Mouse (Mus musculus): ENCODE data around the gene Naa80. TPM values are rescaled to one million over a fixed set of nuclear protein-coding genes. Genes with fewer than 3 reads are reported as not detected.

The Naa80 gene
- polyA plus RNA-seq, 1 experiment: 46.3 TPM

- H3K4me1 ChIP-seq (ENCODE audit: control insufficient read depth, insufficient read depth, insufficient read length, low read length): peaks cover 45% of the 10 kb centered on the region
- WGBS: 67% methylated on average over 9 of the region's 9 CpGs
- H3K4me3 ChIP-seq (ENCODE audit: low read depth, low read length): no peak overlapping the region
- no peaks in the 10 kb centered on the region for H3K27me3 ChIP-seq (ENCODE audit: control insufficient read depth, insufficient read depth, low read length)
- peaks cover 22% of the 10 kb centered on the region for H3K36me3 ChIP-seq (ENCODE audit: control insufficient read depth, insufficient read depth, low read length)
- TF ChIP-seq CTCF (IDR thresholded peaks at IDR 0.05; ENCODE audit: extremely low read depth, insufficient read length, insufficient replicate concordance, low read depth, low read length): no peak
- TF ChIP-seq POLR2A (IDR thresholded peaks at IDR 0.05; ENCODE audit: low read depth, low read length): no peak
- H3K27ac ChIP-seq (ENCODE audit: insufficient read depth, low read depth, low read length): peak overlapping the region; percentile 45; the same call in 1 of the 2 replicates
Observed at GRCm38 (mm10) chr9:107599433-107599832, 20.7 kb downstream of the Naa80 start.

- no peak for TF ChIP-seq CTCF (IDR thresholded peaks at IDR 0.05; ENCODE audit: extremely low read depth, insufficient read length, insufficient replicate concordance, low read depth, low read length)
- no peak for TF ChIP-seq POLR2A (IDR thresholded peaks at IDR 0.05; ENCODE audit: low read depth, low read length)
- H3K27ac ChIP-seq (ENCODE audit: insufficient read depth, low read depth, low read length): peak overlapping the region; percentile 44; the same call in 1 of the 2 replicates
- H3K4me3 ChIP-seq (ENCODE audit: low read depth, low read length): peak overlapping the region; percentile 1; the same call in 1 of the 2 replicates
- H3K27me3 ChIP-seq (ENCODE audit: control insufficient read depth, insufficient read depth, low read length): no peaks in the 10 kb centered on the region
- peaks cover 22% of the 10 kb centered on the region for H3K36me3 ChIP-seq (ENCODE audit: control insufficient read depth, insufficient read depth, low read length)
- H3K4me1 ChIP-seq (ENCODE audit: control insufficient read depth, insufficient read depth, insufficient read length, low read length): peaks cover 45% of the 10 kb centered on the region
- 89% methylated on average over 14 of the region's 14 CpGs for WGBS
Observed at GRCm38 (mm10) chr9:107599842-107600241, 21.2 kb downstream of the Naa80 start.

GRCm38 (mm10) chr9:107600745-107601144 lies 22.1 kb downstream of the Naa80 start:
- Histone ChIP-seq H3K4me1 (ENCODE audit: control insufficient read depth, insufficient read depth, insufficient read length, low read length) (peaks cover 50% of the 10 kb centered on the region), H3K27me3 (ENCODE audit: control insufficient read depth, insufficient read depth, low read length) (no peaks in the 10 kb centered on the region), H3K36me3 (ENCODE audit: control insufficient read depth, insufficient read depth, low read length) (peaks cover 22% of the 10 kb centered on the region), H3K4me3 (ENCODE audit: low read depth, low read length) (peak overlapping the region; percentile 9), H3K27ac (ENCODE audit: insufficient read depth, low read depth, low read length) (peak overlapping the region; percentile 52; the same call in 1 of the 2 replicates)
- 66% methylated on average over 12 of the region's 12 CpGs for WGBS
- TF ChIP-seq CTCF (IDR thresholded peaks at IDR 0.05; ENCODE audit: extremely low read depth, insufficient read length, insufficient replicate concordance, low read depth, low read length) (peak; percentile 67; the same call in 1 of the 2 replicates), POLR2A (IDR thresholded peaks at IDR 0.05; ENCODE audit: low read depth, low read length) (no peak)

- peak overlapping the region; percentile 9 for H3K4me3 ChIP-seq (ENCODE audit: low read depth, low read length)
- peaks cover 22% of the 10 kb centered on the region for H3K36me3 ChIP-seq (ENCODE audit: control insufficient read depth, insufficient read depth, low read length)
- TF ChIP-seq CTCF (IDR thresholded peaks at IDR 0.05; ENCODE audit: extremely low read depth, insufficient read length, insufficient replicate concordance, low read depth, low read length): no peak
- no peak for TF ChIP-seq POLR2A (IDR thresholded peaks at IDR 0.05; ENCODE audit: low read depth, low read length)
- no peaks in the 10 kb centered on the region for H3K27me3 ChIP-seq (ENCODE audit: control insufficient read depth, insufficient read depth, low read length)
- peak overlapping the region; percentile 52; the same call in 1 of the 2 replicates for H3K27ac ChIP-seq (ENCODE audit: insufficient read depth, low read depth, low read length)
- peaks cover 50% of the 10 kb centered on the region for H3K4me1 ChIP-seq (ENCODE audit: control insufficient read depth, insufficient read depth, insufficient read length, low read length)
- 80% methylated on average over 11 of the region's 11 CpGs for WGBS
Observed at GRCm38 (mm10) chr9:107601275-107601674, 22.6 kb downstream of the Naa80 start.

GRCm38 (mm10) chr9:107602068-107602648 lies 23.5 kb downstream of the Naa80 start:
- Histone ChIP-seq H3K4me3 (ENCODE audit: low read depth, low read length) (no peak overlapping the region), H3K36me3 (ENCODE audit: control insufficient read depth, insufficient read depth, low read length) (peaks cover 22% of the 10 kb centered on the region), H3K27me3 (ENCODE audit: control insufficient read depth, insufficient read depth, low read length) (no peaks in the 10 kb centered on the region), H3K27ac (ENCODE audit: insufficient read depth, low read depth, low read length) (peak overlapping the region; percentile 15), H3K4me1 (ENCODE audit: control insufficient read depth, insufficient read depth, insufficient read length, low read length) (peaks cover 53% of the 10 kb centered on the region)
- peak; percentile 99 for TF ChIP-seq CTCF (IDR thresholded peaks at IDR 0.05; ENCODE audit: extremely low read depth, insufficient read length, insufficient replicate concordance, low read depth, low read length)
- no peak for TF ChIP-seq POLR2A (IDR thresholded peaks at IDR 0.05; ENCODE audit: low read depth, low read length)
- WGBS: 4% methylated on average over 10 of the region's 10 CpGs

- Histone ChIP-seq H3K27ac (ENCODE audit: insufficient read depth, low read depth, low read length) (no peak overlapping the region), H3K4me3 (ENCODE audit: low read depth, low read length) (no peak overlapping the region), H3K27me3 (ENCODE audit: control insufficient read depth, insufficient read depth, low read length) (no peaks in the 10 kb centered on the region), H3K4me1 (ENCODE audit: control insufficient read depth, insufficient read depth, insufficient read length, low read length) (peaks cover 57% of the 10 kb centered on the region), H3K36me3 (ENCODE audit: control insufficient read depth, insufficient read depth, low read length) (peaks cover 18% of the 10 kb centered on the region)
- WGBS: 25% methylated on average over 6 of the region's 6 CpGs
- TF ChIP-seq CTCF (IDR thresholded peaks at IDR 0.05; ENCODE audit: extremely low read depth, insufficient read length, insufficient replicate concordance, low read depth, low read length) (no peak), POLR2A (IDR thresholded peaks at IDR 0.05; ENCODE audit: low read depth, low read length) (no peak)
Observed at GRCm38 (mm10) chr9:107603251-107603650, 24.6 kb downstream of the Naa80 start.

GRCm38 (mm10) chr9:107605041-107605661 lies 26.5 kb downstream of the Naa80 start:
- Histone ChIP-seq H3K27me3 (ENCODE audit: control insufficient read depth, insufficient read depth, low read length) (no peaks in the 10 kb centered on the region), H3K36me3 (ENCODE audit: control insufficient read depth, insufficient read depth, low read length) (peaks cover 9% of the 10 kb centered on the region; the same call in 1 of the 2 replicates), H3K4me3 (ENCODE audit: low read depth, low read length) (peak overlapping the region; percentile 75), H3K27ac (ENCODE audit: insufficient read depth, low read depth, low read length) (peak overlapping the region; percentile 76), H3K4me1 (ENCODE audit: control insufficient read depth, insufficient read depth, insufficient read length, low read length) (peaks cover 49% of the 10 kb centered on the region)
- 29% methylated on average over 23 of the region's 23 CpGs for WGBS
- no peak for TF ChIP-seq POLR2A (IDR thresholded peaks at IDR 0.05; ENCODE audit: low read depth, low read length)
- no peak for TF ChIP-seq CTCF (IDR thresholded peaks at IDR 0.05; ENCODE audit: extremely low read depth, insufficient read length, insufficient replicate concordance, low read depth, low read length)

All from small intestine, adult 2 months (tissue).